Mouse (Mus musculus) olfactory bulb, adult 2 months (tissue): ENCODE results near the gene Zcchc14.

Source experiments
- CTCF ChIP-seq: fragments of 200-500 bp; IDR thresholded peaks from 2 replicates; pipeline ENCODE4 v1.5.1; 2012; ENCODE audit warnings: low read depth, mild to moderate bottlenecking, low read length, moderate library complexity; ENCODE audit not compliant: insufficient read depth
- POLR2A ChIP-seq: fragments of 200-500 bp; IDR thresholded peaks from 2 replicates; pipeline ENCODE4 v1.6.1; 2012; ENCODE audit warnings: mild to moderate bottlenecking, low read depth, low read length, moderate library complexity; ENCODE audit not compliant: insufficient read depth

DNA sequence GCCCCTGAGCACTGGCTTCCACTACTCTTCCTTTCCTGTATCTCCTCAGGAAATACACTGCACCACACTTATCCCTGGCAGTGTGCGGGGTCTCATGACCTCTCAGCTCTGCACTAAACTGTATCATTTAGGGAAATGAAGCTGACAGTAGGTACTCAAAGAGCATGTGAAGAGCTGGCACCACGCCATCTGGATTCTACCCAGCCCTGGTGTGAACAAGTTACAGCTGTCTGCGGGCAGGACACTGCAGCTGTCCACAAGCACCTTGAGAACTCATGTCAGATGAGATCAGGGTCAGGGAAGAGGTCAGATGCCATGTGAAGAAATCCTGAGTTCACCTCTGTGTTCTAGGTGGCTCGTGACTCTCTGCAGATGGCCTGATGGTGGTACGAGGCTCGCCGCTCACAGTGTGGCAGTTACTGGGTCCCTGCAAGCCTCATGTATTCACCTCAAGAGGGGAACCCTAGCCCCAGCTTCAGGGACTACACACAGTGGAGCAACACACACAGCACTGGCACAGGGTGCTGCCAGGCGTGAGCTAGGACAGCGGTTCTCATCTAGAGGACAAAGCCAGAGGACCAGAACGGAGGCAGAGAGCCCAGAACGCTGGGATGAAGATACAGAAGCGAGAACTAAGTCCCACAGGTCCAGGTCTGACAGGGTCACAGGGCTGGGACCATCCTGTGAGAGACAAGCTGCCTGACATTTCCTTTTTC lies 31.7 kb downstream of the Zcchc14 start:
- TF ChIP-seq POLR2A (no peak), CTCF (no peak)
